Mouse (Mus musculus) CH12.LX (cell line): ENCODE data around the gene Mymk. TPM values are rescaled to one million over a fixed set of nuclear protein-coding genes. Genes with fewer than 3 reads are reported as not detected.

Experiments used
- DNase-seq: peaks from one replicate; pipeline ENCODE4 v3.0.0-alpha.2; 2013; ENCODE audit errors: extremely low read depth
- H3K27ac ChIP-seq: 2 replicates; pipeline ENCODE4 v1.5.1; 2012; ENCODE audit warnings: low read depth, mild to moderate bottlenecking, control low read depth, moderate library complexity; ENCODE audit not compliant: insufficient read depth
- H3K27me3 ChIP-seq: replicated peaks from 2 replicates; pipeline ENCODE3; 2012; ENCODE audit warnings: inconsistent platforms
- H3K36me3 ChIP-seq, 2 experiments: replicated peaks in 1 of 2; 2 replicates each; pipeline versions ENCODE3 to v1.6.1; 2012; ENCODE audit warnings: inconsistent platforms in 1 of 2, low read length in 1 of 2, mild to moderate bottlenecking in 1 of 2, mixed read lengths in 1 of 2, moderate library complexity in 1 of 2; ENCODE audit not compliant: control insufficient read depth in 1 of 2, insufficient read depth in 1 of 2
- H3K4me1 ChIP-seq, 2 experiments: 2 replicates each; pipeline ENCODE4 v1.6.1; 2012; ENCODE audit warnings: inconsistent platforms in 1 of 2, moderate library complexity in 1 of 2; ENCODE audit not compliant: insufficient read depth in 2 of 2, control insufficient read depth in 1 of 2
- H3K4me2 ChIP-seq: 2 replicates; pipeline ENCODE4 v1.6.1; 2012; ENCODE audit warnings: low read depth, mild to moderate bottlenecking, control low read depth; ENCODE audit not compliant: poor library complexity, insufficient read depth, severe bottlenecking
- H3K4me3 ChIP-seq, 3 experiments: fragments of 150-350 bp in 1 of 3; sonication (generic) in 1 of 3; replicated peaks in 1 of 3; 2 replicates each; pipeline versions ENCODE3 to v1.5.1; 2011 to 2012; ENCODE audit warnings: low read depth in 2 of 3, low read length in 2 of 3, mild to moderate bottlenecking in 2 of 3, moderate library complexity in 2 of 3, control low read depth in 1 of 3, improper control_type of control experiment in 1 of 3, inconsistent platforms in 1 of 3, mixed read lengths in 1 of 3; ENCODE audit not compliant: poor library complexity in 1 of 3
- H3K79me2 ChIP-seq: replicated peaks from 2 replicates; pipeline ENCODE4 v1.6.1; 2012; ENCODE audit warnings: mild to moderate bottlenecking, moderate library complexity; ENCODE audit not compliant: control insufficient read depth, poor library complexity, insufficient read depth, severe bottlenecking; ENCODE audit errors: extremely low read depth
- H3K9ac ChIP-seq: 2 replicates; pipeline ENCODE4 v1.6.1; 2012; ENCODE audit warnings: low read depth, mild to moderate bottlenecking, control low read depth, moderate library complexity; ENCODE audit not compliant: insufficient read depth
- H3K9me3 ChIP-seq: replicated peaks from 2 replicates; pipeline ENCODE3; 2012; ENCODE audit warnings: low read length, inconsistent platforms, mixed read lengths
- CHD2 ChIP-seq: IDR thresholded peaks from 2 replicates; pipeline ENCODE4 v1.6.1; 2011; ENCODE audit warnings: low read length, improper control_type of control experiment
- CTCF ChIP-seq, 2 experiments: IDR thresholded peaks in 1 of 2; conservative IDR thresholded peaks in 1 of 2; 2 replicates each; pipeline ENCODE4 v1.5.1; 2011 to 2012; ENCODE audit warnings: low read depth in 2 of 2, low read length in 2 of 2, improper control_type of control experiment in 1 of 2, inconsistent platforms in 1 of 2, mild to moderate bottlenecking in 1 of 2, moderate library complexity in 1 of 2
- ELF1 ChIP-seq: IDR thresholded peaks from 2 replicates; pipeline ENCODE4 v1.6.1; 2014; ENCODE audit warnings: low read depth, mild to moderate bottlenecking, inconsistent platforms, low read length, improper control_type of control experiment
- EP300 ChIP-seq: IDR thresholded peaks from 2 replicates; pipeline ENCODE4 v1.6.1; 2011; ENCODE audit warnings: low read length, improper control_type of control experiment
- ETS1 ChIP-seq: conservative IDR thresholded peaks from 2 replicates; pipeline ENCODE4 v1.6.1; 2012; ENCODE audit warnings: low read depth, mild to moderate bottlenecking, inconsistent platforms, low read length, improper control_type of control experiment, moderate library complexity
- JUND ChIP-seq: conservative IDR thresholded peaks from 2 replicates; pipeline ENCODE4 v1.6.1; 2011; ENCODE audit warnings: low read depth, low read length, improper control_type of control experiment
- KAT2A ChIP-seq: IDR thresholded peaks from 2 replicates; pipeline ENCODE4 v1.6.1; 2012; ENCODE audit warnings: low read length, improper control_type of control experiment, inconsistent platforms; ENCODE audit not compliant: insufficient replicate concordance
- MAFK ChIP-seq: IDR thresholded peaks from 2 replicates; pipeline ENCODE4 v1.6.1; 2011; ENCODE audit warnings: low read length, improper control_type of control experiment; ENCODE audit not compliant: insufficient replicate concordance
- MAX ChIP-seq: IDR thresholded peaks from 2 replicates; pipeline ENCODE4 v1.6.1; 2011; ENCODE audit warnings: low read length, improper control_type of control experiment
- MAZ ChIP-seq: IDR thresholded peaks from 2 replicates; pipeline ENCODE4 v1.6.1; 2012; ENCODE audit warnings: low read depth, mild to moderate bottlenecking, inconsistent platforms, low read length, improper control_type of control experiment, moderate library complexity
- MXI1 ChIP-seq: IDR thresholded peaks from 2 replicates; pipeline ENCODE4 v1.6.1; 2011; ENCODE audit warnings: mild to moderate bottlenecking, low read depth, low read length, improper control_type of control experiment
- MYC ChIP-seq: IDR thresholded peaks from 2 replicates; pipeline ENCODE4 v1.6.1; 2011; ENCODE audit warnings: low read depth, mild to moderate bottlenecking, improper control_type of control experiment, low read length
- NELFE ChIP-seq: IDR thresholded peaks from 2 replicates; pipeline ENCODE4 v1.6.1; 2011; ENCODE audit warnings: low read depth, low read length, improper control_type of control experiment
- NRF1 ChIP-seq: IDR thresholded peaks from 2 replicates; pipeline ENCODE4 v1.6.1; 2014; ENCODE audit warnings: low read depth, mild to moderate bottlenecking, inconsistent platforms, low read length, improper control_type of control experiment, moderate library complexity
- PAX5 ChIP-seq: IDR thresholded peaks from 2 replicates; pipeline ENCODE4 v1.6.1; 2012; ENCODE audit warnings: low read length, inconsistent platforms, mixed read lengths
- POLR2AphosphoS2 ChIP-seq: IDR thresholded peaks from 2 replicates; pipeline ENCODE4 v1.6.1; 2011; ENCODE audit warnings: low read depth, low read length, improper control_type of control experiment
- RAD21 ChIP-seq: IDR thresholded peaks from 2 replicates; pipeline ENCODE4 v1.6.1; 2011; ENCODE audit warnings: low read depth, mild to moderate bottlenecking, low read length, improper control_type of control experiment, moderate library complexity
- SIN3A ChIP-seq: IDR thresholded peaks from 2 replicates; pipeline ENCODE4 v1.6.1; 2012; ENCODE audit warnings: low read length, improper control_type of control experiment, inconsistent platforms
- SMC3 ChIP-seq: IDR thresholded peaks from 2 replicates; pipeline ENCODE4 v1.6.1; 2011; ENCODE audit warnings: low read depth, low read length, improper control_type of control experiment
- TCF12 ChIP-seq: IDR thresholded peaks from 2 replicates; pipeline ENCODE4 v1.6.1; 2014; ENCODE audit warnings: low read depth, mild to moderate bottlenecking, inconsistent platforms, low read length, improper control_type of control experiment
- UBTF ChIP-seq: IDR thresholded peaks from 2 replicates; pipeline ENCODE4 v1.6.1; 2012; ENCODE audit warnings: low read depth, mild to moderate bottlenecking, inconsistent platforms, low read length, improper control_type of control experiment, moderate library complexity
- USF1 ChIP-seq: IDR thresholded peaks from 2 replicates; pipeline ENCODE4 v1.6.1; 2014; ENCODE audit warnings: low read depth, mild to moderate bottlenecking, inconsistent platforms, low read length, improper control_type of control experiment
- USF2 ChIP-seq: conservative IDR thresholded peaks from 2 replicates; pipeline ENCODE4 v1.6.1; 2011; ENCODE audit warnings: low read depth, low read length, improper control_type of control experiment
- dilution Hi-C: fragments of 300-500 bp; cut with MboI; formaldehyde crosslinking; loops from 2 replicates; pipeline ENCODE4 v1.14.3; 2020; ENCODE audit warnings: low sequenced_read_pairs; ENCODE audit not compliant: extremely low pct_unique_long_range_greater_than_20kb, extremely low pct_ligation_motif_present
- in situ Hi-C: fragments of 300-500 bp; cut with MboI; formaldehyde crosslinking; loops from 3 replicates; pipeline ENCODE4 v1.14.3; 2019; ENCODE audit warnings: low sequenced_read_pairs, low pct_ligation_motif_present, low pct_unique_long_range_greater_than_20kb, mixed read lengths
- polyA plus RNA-seq: library from polyadenylated mRNA; unstranded; fragments of >175 nt; gene quantifications from 2 replicates; pipeline ENCODE4 v1.2.1, GENCODE M21; 2012; ENCODE audit warnings: low read depth; ENCODE audit not compliant: insufficient read length
- total RNA-seq, 2 experiments: library from RNA; depleted of rRNA; stranded (reverse); fragments of 300-350 nt in 1 of 2; fragments of >200 nt in 1 of 2; gene quantifications; 2 replicates each; pipeline ENCODE4 v1.2.3; 2012 to 2014

Mymk gene
- total and polyA plus RNA-seq, 3 experiments = not detected

GRCm38 (mm10) chr2:27084963-27085362, 13.0 kb upstream of the Mymk start:
- Histone ChIP-seq H3K4me3 (no peak overlapping the region), H3K9me3 (no peaks in the 10 kb centered on the region), H3K4me1 (peaks cover 2 to 15% of the 10 kb centered on the region in 2 experiments; a peak in 2 of 4 replicates), H3K36me3 (no peaks in the 10 kb centered on the region), H3K4me2 (no peak overlapping the region), H3K79me2 (no peaks in the 10 kb centered on the region), H3K27me3 (peaks cover 8% of the 10 kb centered on the region), H3K27ac (no peak overlapping the region)
- in situ Hi-C loops = loop anchor here (5.0 to 25.0 kb wide), 2 partner anchors 37 to 352 kb away; partner anchors contain the start of genes Brd3os and Vav2
- dilution Hi-C loops = no loop called here
- no peak for DNase-seq
- TF ChIP-seq USF1 (peak; percentile 7; the same call in 1 of the 2 replicates), UBTF (no peak), RAD21 (no peak), CTCF (conservative IDR thresholded peaks at IDR 0.05 in 1 of 2, IDR thresholded peaks at IDR 0.05 in 1 of 2; ENCODE audit: low read depth in 2 of 2, low read length in 2 of 2) (no peak)
- TF ChIP-seq, all 38 proteins: peak for 1
- H3K9ac ChIP-seq = no peak overlapping the region

DNA sequence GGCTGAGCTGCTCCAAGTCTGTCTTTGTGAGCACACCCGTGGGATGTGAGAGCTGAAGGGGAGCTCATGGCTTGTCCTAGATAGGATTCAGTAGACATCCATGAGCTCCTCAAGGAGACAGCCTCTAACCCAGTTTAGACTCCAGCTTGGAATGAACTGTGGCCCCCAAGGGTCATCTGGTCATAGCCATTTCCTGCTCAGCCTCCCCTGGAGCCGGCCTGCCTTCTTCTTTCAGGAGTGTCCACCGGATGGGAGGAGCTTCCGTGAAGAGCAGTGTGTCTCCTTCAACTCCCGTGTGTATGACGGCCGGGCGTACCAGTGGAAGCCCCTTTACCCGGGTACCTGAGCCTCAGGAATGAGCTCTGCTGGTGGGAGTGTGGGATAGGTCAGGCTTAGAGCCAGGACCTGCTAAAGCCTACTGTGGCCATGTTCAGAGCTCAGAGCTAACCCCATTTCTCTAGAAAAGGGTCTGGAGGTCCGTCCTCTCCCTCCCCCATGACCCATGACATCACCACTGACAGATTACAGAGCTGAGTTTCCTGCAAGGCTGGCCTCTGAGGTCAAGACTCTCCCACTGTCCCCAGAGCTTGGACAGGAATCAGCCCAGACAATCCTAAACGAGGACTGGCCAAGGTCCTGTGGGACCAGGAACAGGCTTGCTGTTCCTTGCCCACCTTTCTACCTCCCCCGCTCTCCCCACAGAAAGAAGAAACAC, 11.9 kb upstream of the Mymk start:
- Histone ChIP-seq H3K36me3 (no peaks in the 10 kb centered on the region), H3K9me3 (no peaks in the 10 kb centered on the region), H3K9ac (no peak overlapping the region), H3K4me2 (no peak overlapping the region), H3K79me2 (no peaks in the 10 kb centered on the region), H3K4me3 (no peak overlapping the region), H3K27me3 (peaks cover 14% of the 10 kb centered on the region), H3K27ac (no peak overlapping the region), H3K4me1 (peaks cover 2 to 21% of the 10 kb centered on the region in 2 experiments; a peak in 2 of 4 replicates)
- in situ Hi-C loops (loop anchor here (25.0 kb wide), 1 partner anchor 353 kb away; the partner anchor contains the start of genes Brd3os and Vav2), dilution Hi-C loops (no loop called here)
- TF ChIP-seq MAX (no peak), JUND (no peak)
- no peak for DNase-seq

- in situ Hi-C loops = loop anchor here (5.0 to 25.0 kb wide), 2 partner anchors 153 to 358 kb away; partner anchors contain the start of genes Brd3os and Vav2
- H3K79me2 ChIP-seq = no peaks in the 10 kb centered on the region
- H3K36me3 ChIP-seq = no peaks in the 10 kb centered on the region
- TF ChIP-seq TCF12 (no peak), CHD2 (no peak), MAZ (no peak), NRF1 (no peak), CTCF (conservative IDR thresholded peaks at IDR 0.05 in 1 of 2, IDR thresholded peaks at IDR 0.05 in 1 of 2; ENCODE audit: low read depth in 2 of 2, low read length in 2 of 2) (no peak), MAFK (no peak), KAT2A (no peak), SMC3 (no peak), NELFE (no peak), USF2 (no peak), SIN3A (no peak), RAD21 (no peak), ELF1 (no peak), PAX5 (no peak), POLR2AphosphoS2 (no peak), MYC (no peak), ETS1 (no peak), MXI1 (no peak), EP300 (no peak), UBTF (no peak)
- H3K9ac ChIP-seq = no peak overlapping the region
- peaks cover 1 to 28% of the 10 kb centered on the region in 2 experiments; a peak in 2 of 4 replicates for H3K4me1 ChIP-seq
- H3K27me3 ChIP-seq = peaks cover 39% of the 10 kb centered on the region
- dilution Hi-C loops = no loop called here
- no peak overlapping the region for H3K4me3 ChIP-seq
- H3K27ac ChIP-seq = no peak overlapping the region
- DNase-seq = no peak
- no peak overlapping the region for H3K4me2 ChIP-seq
- no peaks in the 10 kb centered on the region for H3K9me3 ChIP-seq
These were observed 7.7 kb upstream of the Mymk start for GRCm38 (mm10) chr2:27079649-27080048.
